Mouse (Mus musculus): ENCODE data around the gene Bola1. TPM values are rescaled to one million over a fixed set of nuclear protein-coding genes. Genes with fewer than 3 reads are reported as not detected.
"Not testable (repeated sequence)": the region's sequence is repeated elsewhere in the genome, so short reads cannot be mapped to it uniquely, and the experiment has no call there.

Bola1 gene
- total and polyA plus RNA-seq, 3 experiments: 47.6 to 57.0 (median 56.5) TPM

GRCm38 (mm10) chr3:96248141-96249033 is 28.9 kb upstream of the Bola1 start:
- H3K36me3 ChIP-seq (replicated peaks in 1 of 2; ENCODE audit: control insufficient read depth in 1 of 2, insufficient read depth in 1 of 2, low read length in 1 of 2): no peaks in the 10 kb centered on the region
- H3K4me2 ChIP-seq (ENCODE audit: insufficient read depth, low read depth, poor library complexity, severe bottlenecking): peak overlapping the region; percentile 53
- H3K4me3 ChIP-seq (replicated peaks in 1 of 3; ENCODE audit: low read depth in 2 of 3, low read length in 2 of 3, poor library complexity in 1 of 3): peak overlapping the region; percentile 41 to 63 (median 48)
- peaks cover 6 to 28% of the 10 kb centered on the region in 2 experiments; a peak in 3 of 4 replicates for H3K4me1 ChIP-seq (ENCODE audit: control insufficient read depth in 1 of 2, insufficient read depth in 2 of 2)
- peak overlapping the region; percentile 89; the same call in 1 of the 2 replicates for H3K9ac ChIP-seq (ENCODE audit: insufficient read depth, low read depth)
- no peaks in the 10 kb centered on the region for H3K79me2 ChIP-seq (replicated peaks; ENCODE audit: control insufficient read depth, extremely low read depth, insufficient read depth, poor library complexity, severe bottlenecking)
- TF ChIP-seq KAT2A (IDR thresholded peaks at IDR 0.05; ENCODE audit: insufficient replicate concordance, low read length) (no peak), E2F4 (IDR thresholded peaks at IDR 0.05; ENCODE audit: insufficient replicate concordance, low read depth, low read length) (no peak), ETS1 (conservative IDR thresholded peaks at IDR 0.05; ENCODE audit: low read depth, low read length) (no peak), NELFE (IDR thresholded peaks at IDR 0.05; ENCODE audit: low read depth, low read length) (no peak), SIN3A (IDR thresholded peaks at IDR 0.05; ENCODE audit: low read length) (no peak), CHD2 (IDR thresholded peaks at IDR 0.05; ENCODE audit: low read length) (no peak), JUN (IDR thresholded peaks at IDR 0.05; ENCODE audit: insufficient read depth, low read depth, low read length) (no peak), TBP (conservative IDR thresholded peaks at IDR 0.05; ENCODE audit: low read depth, low read length) (no peak), RAD21 (IDR thresholded peaks at IDR 0.05; ENCODE audit: low read depth, low read length) (no peak), MXI1 (IDR thresholded peaks at IDR 0.05; ENCODE audit: low read depth, low read length) (no peak), PAX5 (IDR thresholded peaks at IDR 0.05; ENCODE audit: low read length) (no peak), ZKSCAN1 (IDR thresholded peaks at IDR 0.05; ENCODE audit: borderline replicate concordance, low read depth, low read length) (no peak), UBTF (IDR thresholded peaks at IDR 0.05; ENCODE audit: low read depth, low read length) (no peak), MAZ (IDR thresholded peaks at IDR 0.05; ENCODE audit: low read depth, low read length) (no peak)
- DNase-seq (ENCODE audit: extremely low read depth): no peak
- H3K9me3 ChIP-seq (replicated peaks; ENCODE audit: low read length): no peaks in the 10 kb centered on the region
- no peaks in the 10 kb centered on the region for H3K27me3 ChIP-seq (replicated peaks)
- no peak overlapping the region for H3K27ac ChIP-seq (ENCODE audit: insufficient read depth, low read depth)
- dilution Hi-C loops (cut with MboI; ENCODE audit: extremely low pct_ligation_motif_present, extremely low pct_unique_long_range_greater_than_20kb, low sequenced_read_pairs): no loop called here
- in situ Hi-C loops (cut with MboI; ENCODE audit: low pct_ligation_motif_present, low pct_unique_long_range_greater_than_20kb, low sequenced_read_pairs): no loop called here

GRCm38 (mm10) chr3:96247356-96248140 is 28.0 kb upstream of the Bola1 start:
- no peak for DNase-seq (ENCODE audit: extremely low read depth)
- in situ Hi-C loops (cut with MboI; ENCODE audit: low pct_ligation_motif_present, low pct_unique_long_range_greater_than_20kb, low sequenced_read_pairs): no loop called here

GRCm38 (mm10) chr3:96246427-96246856 is 26.9 kb upstream of the Bola1 start, which contains the start of gene Hist2h3c1:
TSS of gene Hist2h3c1 (plus strand) at chr3:96246685.
- H3K79me2 ChIP-seq (replicated peaks; ENCODE audit: control insufficient read depth, extremely low read depth, insufficient read depth, poor library complexity, severe bottlenecking); H3K9me3 ChIP-seq (replicated peaks; ENCODE audit: low read length); H3K36me3 ChIP-seq (replicated peaks in 1 of 2; ENCODE audit: control insufficient read depth in 1 of 2, insufficient read depth in 1 of 2, low read length in 1 of 2); dilution Hi-C loops (cut with MboI; ENCODE audit: extremely low pct_ligation_motif_present, extremely low pct_unique_long_range_greater_than_20kb, low sequenced_read_pairs); in situ Hi-C loops (cut with MboI; ENCODE audit: low pct_ligation_motif_present, low pct_unique_long_range_greater_than_20kb, low sequenced_read_pairs); H3K27me3 ChIP-seq (replicated peaks); DNase-seq (ENCODE audit: extremely low read depth): not testable (repeated sequence)
- peaks cover 10 to 39% of the 10 kb centered on the region in 2 experiments for H3K4me1 ChIP-seq (ENCODE audit: control insufficient read depth in 1 of 2, insufficient read depth in 2 of 2)
- peak within 1 kb of the TSS; percentile 89; the same call in 1 of the 2 replicates for H3K9ac ChIP-seq (ENCODE audit: insufficient read depth, low read depth)
- peak within 1 kb of the TSS; percentile 41 to 69 (median 63) for H3K4me3 ChIP-seq (replicated peaks in 1 of 3; ENCODE audit: low read depth in 2 of 3, low read length in 2 of 3, poor library complexity in 1 of 3)
- H3K27ac ChIP-seq (ENCODE audit: insufficient read depth, low read depth): peak within 1 kb of the TSS; percentile 95
- H3K4me2 ChIP-seq (ENCODE audit: insufficient read depth, low read depth, poor library complexity, severe bottlenecking): peak within 1 kb of the TSS; percentile 62

More at GRCm38 (mm10) chr3:96247356-96248140, 28.0 kb upstream of the Bola1 start:
- H3K9ac ChIP-seq (ENCODE audit: insufficient read depth, low read depth): peak overlapping the region; percentile 89; the same call in 1 of the 2 replicates
- H3K9me3 ChIP-seq (replicated peaks; ENCODE audit: low read length): no peaks in the 10 kb centered on the region
- no peaks in the 10 kb centered on the region for H3K27me3 ChIP-seq (replicated peaks)
- TF ChIP-seq TBP (conservative IDR thresholded peaks at IDR 0.05; ENCODE audit: low read depth, low read length): 0 out of 2 replicates have a peak, but pooled peaks have one; percentile 32
- no peak; the same call in 1 of the 2 replicates for TF ChIP-seq CHD2 (IDR thresholded peaks at IDR 0.05; ENCODE audit: low read length)
- 0 out of 2 replicates have a peak, but pooled peaks have one; percentile 4 for TF ChIP-seq SIN3A (IDR thresholded peaks at IDR 0.05; ENCODE audit: low read length)
- TF ChIP-seq PAX5 (IDR thresholded peaks at IDR 0.05; ENCODE audit: low read length): no peak
- TF ChIP-seq KAT2A (IDR thresholded peaks at IDR 0.05; ENCODE audit: insufficient replicate concordance, low read length): no peak
- peak; percentile 40; the same call in 1 of the 2 replicates for TF ChIP-seq MYC (IDR thresholded peaks at IDR 0.05; ENCODE audit: low read depth, low read length)
- TF ChIP-seq HCFC1 (IDR thresholded peaks at IDR 0.05; ENCODE audit: low read depth, low read length): no peak; the same call in 1 of the 2 replicates
- TF ChIP-seq ELF1 (IDR thresholded peaks at IDR 0.05; ENCODE audit: low read depth, low read length): no peak
- TF ChIP-seq ZMIZ1 (IDR thresholded peaks at IDR 0.05; ENCODE audit: low read depth, low read length): peak; percentile 95
- TF ChIP-seq MAZ (IDR thresholded peaks at IDR 0.05; ENCODE audit: low read depth, low read length): no peak
- no peak; the same call in none of the 2 replicates for TF ChIP-seq POLR2A (IDR thresholded peaks at IDR 0.05; ENCODE audit: low read depth, low read length)
- TF ChIP-seq MEF2A (IDR thresholded peaks at IDR 0.05; ENCODE audit: borderline replicate concordance, low read depth, low read length): no peak
- TF ChIP-seq POLR2AphosphoS2 (IDR thresholded peaks at IDR 0.05; ENCODE audit: low read depth, low read length): peak; percentile 99
- TF ChIP-seq ZNF384 (IDR thresholded peaks at IDR 0.05; ENCODE audit: low read depth, low read length): no peak
- TF ChIP-seq NELFE (IDR thresholded peaks at IDR 0.05; ENCODE audit: low read depth, low read length): no peak; the same call in 1 of the 2 replicates
- H3K36me3 ChIP-seq (replicated peaks in 1 of 2; ENCODE audit: control insufficient read depth in 1 of 2, insufficient read depth in 1 of 2, low read length in 1 of 2): no peaks in the 10 kb centered on the region
- dilution Hi-C loops (cut with MboI; ENCODE audit: extremely low pct_ligation_motif_present, extremely low pct_unique_long_range_greater_than_20kb, low sequenced_read_pairs): no loop called here
- H3K79me2 ChIP-seq (replicated peaks; ENCODE audit: control insufficient read depth, extremely low read depth, insufficient read depth, poor library complexity, severe bottlenecking): no peaks in the 10 kb centered on the region
- peak overlapping the region; percentile 8; the same call in 1 of the 2 replicates for H3K27ac ChIP-seq (ENCODE audit: insufficient read depth, low read depth)
- H3K4me3 ChIP-seq (replicated peaks in 1 of 3; ENCODE audit: low read depth in 2 of 3, low read length in 2 of 3, poor library complexity in 1 of 3): peak overlapping the region; percentile 41 to 63 (median 48)
- peak overlapping the region; percentile 62 for H3K4me2 ChIP-seq (ENCODE audit: insufficient read depth, low read depth, poor library complexity, severe bottlenecking)
- H3K4me1 ChIP-seq (ENCODE audit: control insufficient read depth in 1 of 2, insufficient read depth in 2 of 2): peaks cover 10 to 35% of the 10 kb centered on the region in 2 experiments

Measured in CH12.LX (cell line).